Mouse (Mus musculus): Measurements from ENCODE around the gene Itih3.
A peak's percentile ranks its signal among the peaks of the same experiment; 100 is the strongest.

Gene Itih3

GRCm38 (mm10) chr14:30902628-30903027 is 20.9 kb downstream of the Itih3 start:
- no peak for DNase-seq (ENCODE audit: low spot score in 2 of 2)

- no peak for DNase-seq (ENCODE audit: low spot score in 2 of 2)
Observed at GRCm38 (mm10) chr14:30899972-30900371, 23.6 kb downstream of the Itih3 start.

GRCm38 (mm10) chr14:30888271-30888732 is 35.3 kb downstream of the Itih3 start:
- no peak for DNase-seq (ENCODE audit: low spot score in 2 of 2)

GRCm38 (mm10) chr14:30886204-30886603 is 37.4 kb downstream of the Itih3 start, which contains the start of gene Itih4:
TSS of gene Itih4 (plus strand) at chr14:30886476.
- no peak for DNase-seq (ENCODE audit: low spot score in 2 of 2)

- DNase-seq (ENCODE audit: low spot score in 2 of 2): no peak
Observed at GRCm38 (mm10) chr14:30885298-30885697, 38.3 kb downstream of the Itih3 start.

- DNase-seq (ENCODE audit: low spot score in 2 of 2): no peak
Observed at GRCm38 (mm10) chr14:30881718-30882108, 41.8 kb downstream of the Itih3 start.

GRCm38 (mm10) chr14:30880811-30881717 is 42.5 kb downstream of the Itih3 start:
- peak in 1 of 2 experiments; percentile 32 for DNase-seq (ENCODE audit: low spot score in 2 of 2)

GRCm38 (mm10) chr14:30880251-30880650 is 43.3 kb downstream of the Itih3 start:
- DNase-seq (ENCODE audit: low spot score in 2 of 2): no peak

GRCm38 (mm10) chr14:30879794-30880193 is 43.8 kb downstream of the Itih3 start:
- DNase-seq (ENCODE audit: low spot score in 2 of 2): no peak

- peak in 1 of 2 experiments; percentile 61 for DNase-seq (ENCODE audit: low spot score in 2 of 2)
Observed at GRCm38 (mm10) chr14:30878958-30879571, 44.5 kb downstream of the Itih3 start, which contains the start of gene Mustn1. TSS of gene Mustn1 (plus strand) at chr14:30879200.

GRCm38 (mm10) chr14:30877827-30878226 is 45.7 kb downstream of the Itih3 start:
- DNase-seq (ENCODE audit: low spot score in 2 of 2): no peak

GRCm38 (mm10) chr14:30876451-30876850 is 47.1 kb downstream of the Itih3 start:
- no peak for DNase-seq (ENCODE audit: low spot score in 2 of 2)

GRCm38 (mm10) chr14:30875955-30876354 is 47.6 kb downstream of the Itih3 start:
- DNase-seq (ENCODE audit: low spot score in 2 of 2): no peak

GRCm38 (mm10) chr14:30875130-30875865 is 48.3 kb downstream of the Itih3 start:
- DNase-seq (ENCODE audit: low spot score in 2 of 2): no peak

GRCm38 (mm10) chr14:30874095-30874700 is 49.4 kb downstream of the Itih3 start:
- DNase-seq (ENCODE audit: low spot score in 2 of 2): no peak

GRCm38 (mm10) chr14:30870206-30871147 is 53.1 kb downstream of the Itih3 start:
- no peak for DNase-seq (ENCODE audit: low spot score in 2 of 2)

GRCm38 (mm10) chr14:30869391-30869801 is 54.2 kb downstream of the Itih3 start:
- no peak for DNase-seq (ENCODE audit: low spot score in 2 of 2)

GRCm38 (mm10) chr14:30868826-30869225 is 54.7 kb downstream of the Itih3 start:
- DNase-seq (ENCODE audit: low spot score in 2 of 2): no peak

- peak; percentile 35 to 61 for DNase-seq (ENCODE audit: low spot score in 2 of 2)
Observed at GRCm38 (mm10) chr14:30867042-30867441, 56.5 kb downstream of the Itih3 start.

GRCm38 (mm10) chr14:30865311-30865710 is 58.2 kb downstream of the Itih3 start:
- DNase-seq (ENCODE audit: low spot score in 2 of 2): no peak
